Comparison of ENCODE assay signal across 20 mouse cellular contexts in genomic region chr7:125899916-125900315, GRCm38 (mm10).
DNase-seq lines count a peak whose midpoint lies in the region; ATAC-seq lines count a peak whose summit lies in the region.
"Had no signal": no experiment of that assay in that cellular context is flagged by ENCODE, and none has a peak within 500 bp of the region (broad histone marks: within the 10 kb centered on the region; RNA-seq: fewer than 3 reads in every experiment).

No protein-coding gene starts in this region.

- 0 out of 2 replicates have a peak, but pooled peaks have one; percentile 15 for ATAC-seq in kidney, embryonic 15.5 days (replicated peaks; ENCODE audit: low FRiP score)
- ATAC-seq: forebrain, embryonic 15.5 days had no signal

- no peak overlapping the region for H3K9ac ChIP-seq in kidney, embryonic 15.5 days
- H3K9ac ChIP-seq: forebrain, embryonic 15.5 days; limb, embryonic 15.5 days; liver, embryonic 15.5 days had no signal

- 87% methylated on average over 2 of the region's 2 CpGs for WGBS in kidney, embryonic 15.5 days

- no peaks in the 10 kb centered on the region for H3K36me3 ChIP-seq in kidney, embryonic 15.5 days
- H3K36me3 ChIP-seq: forebrain, embryonic 15.5 days; G1E; heart, embryonic 15.5 days; limb, embryonic 15.5 days; liver, embryonic 15.5 days had no signal

- H3K4me2 ChIP-seq in kidney, embryonic 15.5 days: no peak overlapping the region
- H3K4me2 ChIP-seq: forebrain, embryonic 15.5 days; heart, embryonic 15.5 days; limb, embryonic 15.5 days; liver, embryonic 15.5 days had no signal

- H3K27me3 ChIP-seq in kidney, embryonic 15.5 days: no peaks in the 10 kb centered on the region
- H3K27me3 ChIP-seq: forebrain, embryonic 15.5 days; limb, embryonic 15.5 days had no signal

- peak; percentile 87 to 94 for DNase-seq in adrenal gland, adult (ENCODE audit: inconsistent age in 2 of 2, low spot score in 1 of 2)
- no peak for DNase-seq in adrenal gland, postnatal 4 days (ENCODE audit: low spot score in 2 of 2)
- DNase-seq in kidney, postnatal 36 days: no peak
- peak; percentile 40 for DNase-seq in ovary, postnatal 36 days (ENCODE audit: low spot score)
- DNase-seq in ovary, postnatal 14 days (ENCODE audit: low spot score): no peak
- DNase-seq in cerebellum, postnatal 36 days: no peak
- no peak for DNase-seq in adipocyte (ENCODE audit: low spot score)
- DNase-seq: cerebellum, adult 2 months; gastrocnemius, postnatal 14 days; heart, adult 18-20 months; kidney, postnatal 10 days; right cerebral cortex, adult 18-20 months had no signal

- no peak overlapping the region for H3K4me3 ChIP-seq in kidney, embryonic 15.5 days (replicated peaks)
- H3K4me3 ChIP-seq: forebrain, embryonic 15.5 days; heart, embryonic 15.5 days; layer of hippocampus, adult 2 months; limb, embryonic 15.5 days; liver, embryonic 15.5 days had no signal

- no peaks in the 10 kb centered on the region for H3K9me3 ChIP-seq in kidney, embryonic 15.5 days (replicated peaks)
- H3K9me3 ChIP-seq: forebrain, embryonic 15.5 days; heart, embryonic 15.5 days; limb, embryonic 15.5 days; liver, embryonic 15.5 days had no signal

- no peak overlapping the region for H3K27ac ChIP-seq in kidney, embryonic 15.5 days
- H3K27ac ChIP-seq: forebrain, embryonic 15.5 days; heart, embryonic 15.5 days; layer of hippocampus, adult 2 months; limb, embryonic 15.5 days; liver, embryonic 15.5 days; macrophage had no signal

- H3K4me1 ChIP-seq in kidney, embryonic 15.5 days: peaks cover 7% of the 10 kb centered on the region
- H3K4me1 ChIP-seq: forebrain, embryonic 15.5 days; liver, embryonic 15.5 days had no signal

Comparison
In these comparisons a context has a peak if more than half of its experiments do, and no peak if none do; other contexts are left out.
1. DNase-seq: peak in adrenal gland, adult (2 of 2) and ovary, postnatal 36 days (single experiment); none in adrenal gland, postnatal 4 days (0 of 2), kidney, postnatal 36 days (0 of 2), ovary, postnatal 14 days (single experiment), cerebellum, postnatal 36 days (0 of 2) and adipocyte (single experiment).